Mouse (Mus musculus) cerebellum, adult (tissue): ENCODE measurements around the gene Sox8.

Experiments used
- ATAC-seq: cut with Nextera tagmentation; 2 replicates; pipeline ENCODE4 v1.9.2; 2017; ENCODE audit warnings: mild to moderate bottlenecking, moderate library complexity, mixed read lengths; ENCODE audit not compliant: insufficient number of reproducible peaks, low FRiP score, low TSS enrichment

Gene Sox8

GRCm38 (mm10) chr17:25570648-25571452 lies at the start of gene Sox8:
Gene Sox8, minus strand, starts transcription at chr17:25570686.
- ATAC-seq: no peak

DNA sequence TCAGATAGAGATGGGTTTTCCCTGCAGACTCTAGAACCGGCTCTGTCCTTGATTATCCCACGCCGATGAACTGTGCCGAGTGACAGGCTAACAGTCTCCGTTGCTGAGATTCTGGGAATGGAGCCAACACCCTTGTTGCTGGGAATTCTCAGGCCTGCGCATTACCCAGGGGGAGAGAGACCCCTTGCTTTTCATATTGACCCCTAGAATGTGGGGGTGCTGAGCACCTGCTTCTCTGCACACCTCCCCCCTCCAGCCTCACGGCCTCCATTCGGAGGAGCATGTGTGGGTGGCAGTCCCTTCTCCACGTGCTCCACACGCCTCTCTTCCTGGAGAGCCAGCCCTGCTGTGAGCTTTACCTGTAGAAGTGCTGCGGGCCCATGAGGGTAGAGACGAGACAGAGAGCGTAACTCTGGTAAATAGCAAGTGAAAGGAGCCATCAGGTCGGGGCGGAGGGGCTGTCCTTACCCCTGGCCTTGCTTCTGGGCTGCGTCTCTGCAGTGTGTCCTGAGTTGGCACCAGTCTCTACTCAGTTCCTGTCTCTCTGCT lies 48.1 kb upstream of the Sox8 start:
- no peak for ATAC-seq

DNA sequence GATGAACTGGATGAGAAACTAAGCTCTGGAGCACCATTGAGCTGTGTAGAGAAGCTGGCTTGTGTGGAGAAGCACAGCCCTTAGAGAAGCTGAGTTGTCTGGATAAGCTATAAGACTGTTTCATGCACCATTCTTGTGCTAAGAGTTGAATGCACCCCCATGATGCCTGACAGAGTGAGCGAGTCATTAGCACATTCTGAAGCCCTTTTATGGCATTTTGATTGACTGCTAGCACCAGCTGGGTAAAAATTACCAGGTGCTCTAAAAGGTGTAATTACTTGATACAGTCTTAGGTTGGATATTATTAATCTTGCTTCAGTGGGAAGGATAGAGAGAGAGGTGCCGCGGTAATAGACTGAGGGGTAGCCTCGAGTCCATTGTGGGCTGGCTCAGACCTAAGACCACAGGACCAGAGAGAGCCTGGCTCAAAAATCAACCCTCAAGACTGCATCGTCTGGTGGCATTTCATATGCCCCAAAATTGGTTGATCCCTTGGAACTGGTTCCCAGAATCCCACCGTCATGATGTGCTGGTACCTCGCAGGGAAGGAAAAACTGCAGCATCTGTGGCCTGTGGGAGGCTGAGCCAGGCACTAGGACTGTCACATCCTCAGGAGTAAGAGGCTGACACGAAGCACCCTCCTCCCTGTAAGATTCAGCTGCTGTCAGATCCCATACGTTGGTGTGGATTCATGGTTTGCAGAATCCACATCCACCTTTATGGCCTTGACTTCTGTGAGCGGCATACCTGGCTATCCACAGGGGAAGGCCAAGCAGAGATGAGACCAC lies 44.4 kb upstream of the Sox8 start:
- no peak for ATAC-seq

- no peak for ATAC-seq
Measured at GRCm38 (mm10) chr17:25613323-25613722, 42.8 kb upstream of the Sox8 start.

DNA sequence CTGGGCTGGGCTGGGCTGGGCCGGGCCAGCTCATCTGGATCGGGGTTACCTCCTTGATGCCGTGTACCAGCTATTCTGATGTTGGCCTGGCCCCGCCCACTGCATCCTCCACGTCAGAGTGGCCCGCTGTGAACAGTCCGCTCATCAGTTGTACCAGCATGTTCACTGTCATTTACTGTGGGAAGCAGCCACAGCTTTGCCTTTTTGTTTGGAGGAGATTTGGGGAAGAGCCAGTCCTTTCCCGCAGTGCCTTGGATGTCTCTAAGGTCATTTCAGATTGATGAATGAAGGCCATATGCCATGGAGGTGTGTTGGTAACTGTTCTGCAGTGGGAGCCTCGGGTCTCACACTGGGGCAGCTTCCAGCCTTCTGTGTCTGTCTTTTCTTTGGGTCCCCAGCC lies 42.1 kb upstream of the Sox8 start:
- no peak for ATAC-seq

DNA sequence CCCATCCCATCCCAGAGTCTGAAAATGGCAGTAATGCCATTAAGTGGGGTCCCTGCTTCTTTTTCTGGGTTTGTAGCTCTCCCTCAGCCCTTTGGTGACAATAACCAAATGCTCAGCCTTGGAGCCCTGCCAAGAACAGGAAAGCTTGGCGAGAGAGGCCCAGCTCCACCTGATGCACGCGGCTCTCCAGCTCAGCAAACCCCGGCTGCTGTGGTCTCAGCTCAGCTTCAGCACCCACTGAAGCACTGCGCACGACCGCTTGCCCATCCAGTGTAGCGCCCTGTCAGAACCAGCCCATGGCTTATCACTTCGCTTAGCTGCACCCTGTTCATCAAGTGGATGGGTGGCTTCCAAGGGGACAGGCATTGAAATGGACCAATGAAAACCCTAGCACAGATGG lies 39.7 kb upstream of the Sox8 start:
- ATAC-seq: no peak

GRCm38 (mm10) chr17:25609506-25609828 lies 39.0 kb upstream of the Sox8 start:
- ATAC-seq: no peak

DNA sequence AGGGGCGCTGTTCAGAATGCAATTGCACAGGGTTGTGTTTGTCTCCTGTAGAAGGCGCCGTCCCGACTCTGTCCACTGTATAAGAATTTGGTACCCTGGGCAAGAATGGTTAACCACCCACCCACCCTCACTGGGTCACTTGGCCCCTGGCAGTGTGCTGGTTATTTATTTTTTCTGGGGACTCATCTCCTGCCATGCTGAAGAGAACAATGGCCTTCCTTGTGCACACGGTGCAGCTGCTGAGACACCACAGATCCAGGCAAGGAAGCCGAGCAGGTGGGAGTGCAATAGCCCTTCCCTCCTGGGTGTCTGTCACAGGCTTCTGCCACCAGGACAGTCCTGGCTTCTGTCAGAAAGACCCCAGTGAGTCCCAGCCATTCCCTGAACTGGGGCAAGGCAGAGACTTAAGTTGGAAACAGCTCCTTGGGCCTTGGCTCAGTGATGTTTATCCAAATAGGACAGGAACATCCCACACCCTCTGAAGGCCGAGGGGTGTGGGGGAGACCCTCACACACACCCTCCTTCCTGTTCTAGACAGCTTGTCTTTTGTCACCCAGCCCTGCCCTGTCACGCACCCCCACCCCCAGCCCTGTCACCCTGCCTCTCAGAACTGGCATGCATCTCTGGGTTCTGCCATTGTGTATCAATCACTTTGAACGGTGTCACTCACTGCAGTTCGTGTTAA lies 38.5 kb upstream of the Sox8 start:
- no peak for ATAC-seq

- no peak for ATAC-seq
Measured at GRCm38 (mm10) chr17:25608137-25608785, 37.8 kb upstream of the Sox8 start.

DNA sequence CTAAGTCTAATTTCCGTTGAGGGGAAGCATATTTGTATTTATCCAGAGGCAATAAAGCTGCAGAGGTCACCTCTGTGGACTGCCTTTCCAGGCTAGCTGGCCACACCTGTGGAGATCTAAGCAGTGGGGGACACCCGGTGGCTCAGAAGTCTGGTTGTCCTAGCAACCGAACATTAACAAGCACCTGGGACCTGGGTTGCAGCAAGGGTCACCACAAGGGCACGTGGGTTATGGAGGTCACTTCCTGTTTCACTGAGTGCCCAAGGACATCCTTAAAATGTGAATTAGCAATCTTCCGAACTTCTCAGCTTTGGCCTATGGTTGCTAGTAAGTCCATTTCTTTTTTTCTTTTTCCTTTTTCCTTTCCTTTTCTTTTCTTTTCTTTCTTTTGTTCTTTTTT lies 33.7 kb upstream of the Sox8 start:
- no peak for ATAC-seq

- no peak for ATAC-seq
Measured at GRCm38 (mm10) chr17:25602366-25602765, 31.9 kb upstream of the Sox8 start.

- no peak for ATAC-seq
Measured at GRCm38 (mm10) chr17:25597537-25597936, 27.1 kb upstream of the Sox8 start.

DNA sequence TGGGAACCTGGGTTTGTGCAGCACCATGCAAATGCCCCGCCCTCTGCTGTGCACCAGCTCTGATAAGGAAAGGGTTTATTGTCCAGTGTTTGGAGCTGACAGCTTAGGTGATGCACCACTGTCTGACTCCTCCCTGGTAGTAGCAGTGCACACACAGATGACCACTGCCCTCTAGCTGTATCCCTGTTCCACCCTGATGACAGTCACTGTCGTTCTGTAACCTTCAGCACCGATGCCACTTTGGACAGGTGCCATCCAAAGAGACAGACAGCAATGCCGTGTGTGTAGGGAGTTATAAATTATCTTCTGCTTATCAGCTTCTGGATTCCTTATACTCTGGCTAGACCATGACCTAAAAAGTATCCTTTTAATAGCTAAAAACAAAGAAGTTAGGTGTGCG lies 25.0 kb upstream of the Sox8 start:
- ATAC-seq: no peak

GRCm38 (mm10) chr17:25593411-25594261 lies 23.1 kb upstream of the Sox8 start:
- ATAC-seq: no peak

GRCm38 (mm10) chr17:25592336-25592735 lies 21.9 kb upstream of the Sox8 start:
- no peak for ATAC-seq

DNA sequence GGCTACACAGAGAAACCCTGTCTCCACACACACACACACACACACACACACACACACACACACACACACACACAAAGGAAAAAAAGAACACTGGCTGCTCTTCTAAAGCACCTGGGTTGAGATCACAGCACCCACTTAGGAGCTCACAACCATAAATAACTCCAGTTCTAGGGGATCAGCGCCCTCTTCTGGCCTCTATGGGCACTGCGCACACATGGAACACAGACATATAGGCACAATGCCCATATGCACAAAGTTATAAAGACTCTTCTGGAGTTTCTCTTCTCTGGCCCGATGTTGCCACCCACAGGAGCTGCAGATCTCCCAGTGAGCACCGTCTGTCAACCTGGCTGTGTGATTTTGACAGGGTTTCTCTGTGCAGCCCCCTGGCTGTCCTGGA lies 20.5 kb upstream of the Sox8 start:
- ATAC-seq: no peak

- no peak for ATAC-seq
Measured at GRCm38 (mm10) chr17:25590068-25590467, 19.6 kb upstream of the Sox8 start.

GRCm38 (mm10) chr17:25584646-25585045 lies 14.2 kb upstream of the Sox8 start:
- no peak for ATAC-seq

DNA sequence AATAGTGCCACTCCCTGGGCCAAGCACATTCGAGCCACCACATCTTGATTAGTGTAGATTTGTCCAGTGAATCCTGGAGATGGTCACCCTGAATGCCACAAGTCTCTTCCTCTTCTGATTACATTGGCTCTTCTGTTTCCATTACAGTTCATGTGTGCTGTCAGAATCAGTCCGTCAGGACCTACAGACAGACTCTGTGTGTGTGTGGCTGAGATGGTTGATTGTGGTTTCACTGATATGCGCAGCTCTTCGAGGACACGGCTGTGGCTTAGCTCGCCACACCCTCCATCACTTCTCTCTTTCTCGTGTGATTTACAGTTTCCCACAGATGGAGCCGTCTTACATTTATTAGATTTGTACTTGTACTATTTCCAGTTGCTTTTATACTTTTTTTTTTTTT lies 13.4 kb upstream of the Sox8 start:
- no peak for ATAC-seq

DNA sequence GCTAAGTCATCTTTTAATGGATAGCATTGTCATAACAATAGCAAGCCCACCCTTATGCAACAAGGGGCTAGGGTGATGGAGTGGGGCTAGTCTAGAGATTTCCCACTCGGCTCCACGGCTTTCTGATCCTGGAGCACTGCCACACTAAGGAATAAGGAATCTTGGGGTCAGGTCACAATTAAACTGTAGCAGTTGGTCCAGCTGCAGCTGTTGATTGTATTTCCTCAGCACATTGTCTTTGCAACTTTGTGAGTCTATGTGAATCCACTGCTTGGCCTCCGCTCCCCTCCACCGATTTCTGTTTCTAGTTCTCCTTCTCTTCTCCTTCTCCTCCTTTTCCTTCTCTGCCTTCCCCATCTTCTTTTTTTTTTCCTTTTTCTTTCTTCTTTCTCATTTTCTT lies 12.6 kb upstream of the Sox8 start:
- ATAC-seq: no peak
